Mouse (Mus musculus) Patski (cell line): ENCODE results near the gene Wdfy2. TPM values are rescaled to one million over a fixed set of nuclear protein-coding genes. Genes with fewer than 3 reads are reported as not detected.

Experiments
- ATAC-seq: fragments of 100-300 bp; one replicate; pipeline ENCODE4 v1.8.0; 2021
- CTCF ChIA-PET: fragments of 350-600 bp; sonication (Branson Sonifier 250); formaldehyde crosslinking; loops from one replicate; lab custom pipeline; 2022; ENCODE audit warnings: inconsistent platforms; lab: Charles Lee
- POLR2A ChIA-PET: fragments of 350-600 bp; sonication (Branson Sonifier 250); formaldehyde crosslinking; loops from one replicate; lab custom pipeline; 2022; ENCODE audit warnings: antibody characterized with exemption, inconsistent platforms; lab: Charles Lee
- DNase-seq: peaks from one replicate; pipeline ENCODE4 v3.0.0-alpha.2; 2011; ENCODE audit warnings: low read depth, low spot score
- H3K27me3 ChIP-seq: fragments of 371-371 bp; one replicate; pipeline ENCODE4 v1.5.1; 2021
- CTCF ChIP-seq: fragments of 100-300 bp; IDR thresholded peaks from one replicate; pipeline ENCODE4 v1.5.1; 2021
- in situ Hi-C: fragments of 300-500 bp; cut with MboI; formaldehyde crosslinking; loops from 3 replicates; pipeline ENCODE4 v1.11.1; 2018; ENCODE audit warnings: low pct_unique_long_range_greater_than_20kb, mixed read lengths
- polyA plus RNA-seq: library from polyadenylated mRNA; unstranded; gene quantifications from one replicate; pipeline ENCODE4 v1.2.3, GENCODE M21; 2021

Gene Wdfy2
- polyA plus RNA-seq, 1 experiment from 2014 or later, result 9.4 TPM

DNA sequence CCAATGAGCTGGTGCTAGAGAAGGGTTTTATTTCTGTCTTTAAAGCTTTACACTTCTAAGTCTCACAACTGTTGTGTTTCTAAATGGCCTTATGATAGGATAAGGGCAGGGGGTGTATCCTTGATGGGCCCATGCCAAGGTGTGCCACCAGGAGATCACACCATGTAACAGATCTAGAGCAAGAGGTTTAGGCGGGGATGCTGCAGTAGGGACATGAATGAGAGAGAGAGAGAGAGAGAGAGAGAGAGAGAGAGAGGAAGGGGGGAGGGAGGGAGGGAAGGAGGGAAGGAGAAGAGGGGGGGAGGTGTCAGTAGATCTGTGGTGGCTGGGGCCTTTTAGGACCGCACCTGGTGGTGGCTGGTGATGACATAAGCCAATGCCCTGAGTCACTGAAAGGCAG lies 5.5 kb downstream of the Wdfy2 start:
- DNase-seq (no peak), ATAC-seq (no peak)
- ChIA-PET CTCF (no interaction called here), POLR2A (interaction anchor here (0.7 kb wide), 1 partner anchor 9 kb away, joined by 3 read pairs; no protein-coding TSS in a partner anchor)
- TF ChIP-seq CTCF, result no peak
- in situ Hi-C loops, result no loop called here
- no peaks in the 10 kb centered on the region for H3K27me3 ChIP-seq

DNA sequence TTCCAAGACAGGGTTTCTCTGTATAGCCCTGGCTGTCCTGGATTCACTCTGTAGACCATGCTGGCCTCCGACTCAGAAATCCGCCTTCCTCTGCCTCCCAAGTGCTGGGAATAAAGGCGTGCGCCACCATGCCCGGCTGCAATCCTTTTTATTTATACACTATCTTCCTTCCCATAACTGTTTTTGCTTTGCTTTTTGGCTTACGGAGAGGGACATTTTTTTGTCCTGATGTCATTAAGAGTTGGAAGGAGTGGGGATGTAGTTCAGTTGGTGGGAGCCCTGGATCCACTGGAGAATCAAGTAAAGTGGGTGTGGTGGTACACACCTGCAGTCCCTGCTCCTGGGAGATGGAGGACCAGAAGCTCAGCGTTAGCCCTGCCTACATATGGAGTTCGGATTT lies 6.7 kb downstream of the Wdfy2 start:
- ATAC-seq, result no peak

DNA sequence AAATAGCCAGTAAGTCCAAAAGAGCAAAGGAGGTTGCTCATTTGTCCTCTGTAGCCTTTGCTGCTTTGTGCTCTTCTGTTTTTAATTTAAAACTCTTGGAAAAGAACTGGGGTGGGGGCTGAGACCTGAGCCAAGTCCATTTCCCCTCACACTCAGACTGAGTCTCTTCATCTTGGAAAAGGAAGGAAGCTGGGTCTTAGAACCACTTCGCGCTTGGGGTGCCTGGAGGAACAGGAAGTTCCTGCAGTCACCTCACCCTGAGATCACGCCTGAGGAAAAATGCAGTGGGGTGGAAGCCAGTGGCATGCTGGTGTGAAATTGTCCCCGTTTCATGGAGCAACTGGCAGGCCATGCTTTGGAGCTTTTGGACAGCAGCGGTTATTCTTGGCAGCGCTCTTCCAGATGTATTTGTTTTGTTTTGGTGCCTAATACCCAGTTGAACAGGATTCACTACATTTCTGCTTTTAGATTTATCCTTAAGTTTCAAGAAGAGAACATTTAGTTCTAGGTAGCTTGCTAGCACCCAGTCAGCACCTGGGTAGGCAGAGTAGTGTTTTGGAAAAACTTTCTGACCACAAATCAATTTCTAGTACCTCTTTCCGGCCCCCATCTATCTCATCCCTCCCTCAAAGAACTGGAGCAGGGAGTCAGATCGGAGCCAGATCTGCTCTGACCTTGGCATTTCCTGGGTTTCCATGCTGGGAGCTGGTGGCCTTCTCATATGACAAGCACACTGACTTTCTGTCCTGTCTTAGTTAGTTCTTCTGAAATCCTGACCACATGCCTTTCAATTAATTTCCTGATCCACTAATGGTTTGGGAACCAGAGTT lies 7.7 kb downstream of the Wdfy2 start:
- no peak for TF ChIP-seq CTCF
- ChIA-PET CTCF (interaction anchor here (1.2 to 1.5 kb wide), 2 partner anchors 9 to 24 kb away, joined by 4 read pairs; no protein-coding TSS in a partner anchor), POLR2A (interaction anchor here (0.9 kb wide), 1 partner anchor 8 kb away, joined by 4 read pairs; the partner anchor contains the start of gene Wdfy2)
- ATAC-seq (no peak), DNase-seq (no peak)
- in situ Hi-C loops, result no loop called here
- H3K27me3 ChIP-seq, result no peaks in the 10 kb centered on the region

More for the DNA sequence above, 6.7 kb downstream of the Wdfy2 start:
- in situ Hi-C loops, result no loop called here
- no peak for TF ChIP-seq CTCF
- H3K27me3 ChIP-seq, result no peaks in the 10 kb centered on the region
- DNase-seq, result no peak
- POLR2A ChIA-PET, result no interaction called here
- CTCF ChIA-PET, result no interaction called here

DNA sequence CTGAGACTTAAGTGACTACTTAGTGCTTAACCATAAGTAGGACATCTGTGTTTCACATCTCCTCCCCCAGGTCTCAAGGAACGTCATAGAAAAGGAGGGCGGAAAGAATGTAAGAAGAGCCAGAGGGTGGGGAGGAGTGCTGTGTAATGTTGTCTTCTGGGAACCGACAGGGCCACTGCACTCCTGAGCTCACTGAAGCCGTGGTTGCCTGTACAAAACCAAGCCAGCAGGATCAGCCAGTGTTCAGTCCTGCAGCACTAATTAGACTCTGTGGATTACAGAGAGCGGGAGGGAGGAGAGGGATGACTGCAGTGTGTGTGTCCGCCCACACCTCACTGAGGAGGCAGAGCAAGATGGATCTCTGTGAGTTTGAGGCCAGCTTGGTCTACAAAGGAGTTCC lies 13.5 kb downstream of the Wdfy2 start:
- no peak for TF ChIP-seq CTCF
- in situ Hi-C loops, result no loop called here
- ChIA-PET CTCF (interaction anchor here (1.5 to 1.6 kb wide), 2 partner anchors 23 to 34 kb away, joined by 3 to 4 read pairs; no protein-coding TSS in a partner anchor), POLR2A (no interaction called here)
- peak; percentile 94 for ATAC-seq
- peak; percentile 27 for DNase-seq
- H3K27me3 ChIP-seq, result no peaks in the 10 kb centered on the region

DNA sequence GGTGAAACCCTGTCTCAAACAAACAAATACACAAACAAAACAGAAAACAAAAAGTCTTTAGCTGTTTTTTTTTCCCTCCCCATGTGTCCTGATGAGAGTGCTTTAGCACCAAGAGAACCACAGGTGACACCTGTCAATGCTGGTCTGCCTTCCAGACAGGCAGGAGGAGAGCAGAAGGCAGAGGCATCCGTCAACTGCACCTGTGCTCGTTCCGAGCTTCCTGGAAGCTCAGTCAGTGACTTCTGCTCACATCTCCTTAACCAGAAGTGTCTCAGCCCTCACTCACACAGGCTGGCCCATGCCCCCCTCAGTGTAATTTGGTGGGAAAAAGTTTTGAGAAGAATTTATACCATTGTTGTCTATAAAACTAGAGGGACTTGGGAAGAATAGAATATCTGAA lies 15.4 kb downstream of the Wdfy2 start:
- no peak for ATAC-seq
- DNase-seq, result no peak
- in situ Hi-C loops, result no loop called here
- POLR2A ChIA-PET, result interaction anchor here (1.1 kb wide), 1 partner anchor 10 kb away, joined by 3 read pairs; no protein-coding TSS in a partner anchor
- no peaks in the 10 kb centered on the region for H3K27me3 ChIP-seq
- CTCF ChIA-PET, result no interaction called here
- no peak for TF ChIP-seq CTCF

DNA sequence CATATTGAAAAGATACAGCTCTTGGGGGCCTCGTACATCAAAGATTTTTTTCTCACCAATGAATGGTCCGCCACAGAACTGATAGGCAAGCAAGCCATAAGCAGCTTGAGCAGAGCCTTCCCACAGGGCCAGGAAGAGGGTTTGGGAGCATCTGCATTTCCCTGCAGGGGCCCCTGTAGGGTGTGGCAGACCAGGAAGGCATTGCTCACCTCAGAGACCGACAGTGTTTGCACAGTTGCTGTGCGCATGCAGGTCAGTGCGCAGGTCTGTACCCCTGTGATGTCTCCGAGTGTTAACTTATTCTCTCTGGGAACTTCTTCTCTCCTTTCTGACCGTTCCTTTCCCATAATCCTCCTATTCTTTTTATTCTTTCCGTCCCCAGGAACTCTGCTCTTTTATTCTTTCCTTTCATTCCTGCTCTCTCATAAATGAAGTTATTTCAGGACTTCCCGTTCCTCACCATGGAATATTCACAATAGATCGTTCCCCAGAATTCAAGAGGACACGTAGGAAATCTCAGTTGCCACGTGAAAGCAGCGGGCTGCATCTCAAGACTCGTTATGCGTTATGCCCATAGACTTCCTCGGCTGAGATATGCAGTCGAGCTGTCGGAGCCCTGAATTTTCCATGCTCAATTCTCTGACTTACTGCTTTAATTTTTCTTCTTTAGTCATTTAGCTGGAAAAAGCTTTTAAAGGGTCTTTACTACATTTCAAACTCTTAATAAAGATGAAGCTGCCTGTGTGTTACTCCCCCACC lies 17.8 kb downstream of the Wdfy2 start:
- no peaks in the 10 kb centered on the region for H3K27me3 ChIP-seq
- in situ Hi-C loops, result no loop called here
- CTCF ChIA-PET, result interaction anchor here (1.4 to 1.8 kb wide), 4 partner anchors 12 to 24 kb away, joined by 4 to 10 read pairs (median 8); no protein-coding TSS in a partner anchor
- POLR2A ChIA-PET, result no interaction called here
- DNase-seq (no peak), ATAC-seq (no peak)
- no peak for TF ChIP-seq CTCF

DNA sequence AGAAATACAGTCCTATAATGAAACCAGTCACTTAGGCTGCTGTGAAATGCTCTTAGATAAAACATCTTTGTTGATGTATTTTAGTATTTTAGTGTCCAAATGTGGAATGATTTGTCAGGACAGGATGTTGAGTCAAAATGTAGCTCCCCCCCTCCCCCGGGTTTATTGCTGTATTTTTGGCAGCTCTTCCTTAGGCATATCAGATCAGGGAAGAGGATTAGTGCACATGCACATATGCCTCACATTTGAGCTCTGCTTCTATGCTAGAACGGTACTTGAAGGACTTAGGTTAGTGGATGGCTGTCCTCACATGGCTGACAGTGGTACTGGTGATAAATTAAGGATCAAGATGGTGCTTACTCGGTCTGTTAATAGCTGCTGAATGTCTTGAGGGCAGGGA lies 18.4 kb downstream of the Wdfy2 start:
- in situ Hi-C loops, result no loop called here
- DNase-seq (no peak), ATAC-seq (no peak)
- POLR2A ChIA-PET, result no interaction called here
- CTCF ChIA-PET, result interaction anchor here (1.4 to 1.8 kb wide), 4 partner anchors 11 to 24 kb away, joined by 4 to 10 read pairs (median 8); no protein-coding TSS in a partner anchor
- H3K27me3 ChIP-seq, result no peaks in the 10 kb centered on the region
- TF ChIP-seq CTCF, result no peak

DNA sequence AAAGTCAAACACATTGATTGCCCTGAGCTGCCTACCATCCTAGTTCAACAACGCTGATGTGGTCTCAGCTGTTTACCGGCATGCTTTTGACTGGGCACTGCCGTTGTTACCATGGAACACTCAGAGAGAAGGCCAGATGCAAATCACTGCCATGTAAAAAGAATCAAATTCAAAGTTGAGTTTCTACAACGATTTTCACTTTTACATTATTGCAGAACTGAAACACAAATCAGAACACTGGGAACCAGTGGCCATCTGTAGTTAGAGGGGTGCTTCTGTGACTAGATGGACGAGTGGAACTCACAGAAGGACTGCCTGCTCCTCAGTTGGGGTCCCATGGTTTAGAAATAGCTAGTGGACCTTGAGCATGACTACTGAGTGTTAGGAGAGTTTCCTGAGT lies 19.0 kb downstream of the Wdfy2 start:
- in situ Hi-C loops, result no loop called here
- no peaks in the 10 kb centered on the region for H3K27me3 ChIP-seq
- CTCF ChIA-PET, result interaction anchor here (1.4 to 1.8 kb wide), 4 partner anchors 10 to 23 kb away, joined by 4 to 10 read pairs (median 8); no protein-coding TSS in a partner anchor
- no peak for ATAC-seq
- DNase-seq, result no peak
- no peak for TF ChIP-seq CTCF
- POLR2A ChIA-PET, result no interaction called here

DNA sequence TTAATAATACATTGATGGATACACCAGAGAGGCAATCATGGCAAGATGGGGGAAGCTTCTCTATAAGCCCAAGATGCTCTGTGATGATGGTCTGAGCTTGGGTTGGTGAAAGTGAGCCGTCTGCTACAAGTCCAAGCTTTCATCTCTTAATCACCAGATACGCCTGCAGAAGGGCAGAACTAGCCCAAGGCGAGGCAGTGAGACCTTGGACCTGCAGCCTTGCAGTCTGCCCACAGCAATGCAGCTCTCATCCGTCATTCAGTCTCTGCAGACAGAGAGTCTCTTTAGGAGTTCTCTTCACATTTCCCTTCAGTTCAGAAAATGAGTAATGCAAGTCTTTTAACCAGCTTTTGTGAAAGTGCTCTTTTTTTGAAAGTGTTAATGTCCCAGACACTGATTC lies 20.4 kb downstream of the Wdfy2 start:
- in situ Hi-C loops, result no loop called here
- ChIA-PET CTCF (no interaction called here), POLR2A (no interaction called here)
- no peaks in the 10 kb centered on the region for H3K27me3 ChIP-seq
- ATAC-seq (no peak), DNase-seq (no peak)
- TF ChIP-seq CTCF, result no peak

DNA sequence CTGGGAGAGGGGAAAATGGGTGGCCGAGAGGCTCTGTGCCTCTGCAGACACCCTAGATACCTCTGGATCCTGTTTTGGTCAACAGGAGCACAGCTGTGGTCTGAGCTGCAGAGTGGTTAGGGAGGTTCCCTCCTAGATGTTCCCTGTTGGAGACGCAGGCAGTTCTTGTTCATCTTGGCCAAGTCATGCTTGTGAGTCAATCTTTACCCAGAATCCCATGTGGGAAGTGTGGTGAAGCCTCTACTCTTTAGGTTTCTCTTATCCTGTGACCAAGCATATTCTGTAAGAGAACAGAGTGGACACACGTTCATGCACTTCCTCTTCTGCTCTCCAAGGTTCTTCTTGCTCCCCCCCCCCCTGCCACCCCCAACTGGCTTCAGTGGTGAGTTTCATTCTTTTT lies 20.8 kb downstream of the Wdfy2 start:
- H3K27me3 ChIP-seq, result no peaks in the 10 kb centered on the region
- DNase-seq (no peak), ATAC-seq (no peak)
- CTCF ChIA-PET, result no interaction called here
- POLR2A ChIA-PET, result interaction anchor here (0.6 kb wide), 1 partner anchor 55 kb away, joined by 3 read pairs; no protein-coding TSS in a partner anchor
- no peak for TF ChIP-seq CTCF
- in situ Hi-C loops, result no loop called here
